Mouse (Mus musculus) stomach, postnatal 0 days (tissue): ENCODE results near the gene Wbp2. TPM values are rescaled to one million over a fixed set of nuclear protein-coding genes. Genes with fewer than 3 reads are reported as not detected.
A peak's percentile ranks its signal among the peaks of the same experiment; 100 is the strongest.

ENCODE experiments used
- ATAC-seq: fragments of 200-750 bp; cut with Nextera tagmentation; 2 replicates; pipeline ENCODE4 v1.8.0; 2017; ENCODE audit not compliant: low FRiP score, low TSS enrichment
- DNase-seq: peaks from one replicate; pipeline ENCODE4 v3.0.0-alpha.2; 2016; ENCODE audit warnings: low spot score
- H3K27ac ChIP-seq: fragments of 300-500 bp; sonication (generic); replicated peaks from 2 replicates; pipeline ENCODE4 v1.5.1; 2014; ENCODE audit warnings: mild to moderate bottlenecking, control low read depth
- H3K27me3 ChIP-seq: fragments of 300-500 bp; sonication (generic); 2 replicates; pipeline ENCODE4 v1.6.1; 2014; ENCODE audit warnings: low read length; ENCODE audit not compliant: control insufficient read depth, insufficient read depth
- H3K36me3 ChIP-seq: fragments of 300-500 bp; sonication (generic); 2 replicates; pipeline ENCODE4 v1.6.1; 2014; ENCODE audit warnings: low read length, mixed read lengths; ENCODE audit not compliant: control insufficient read depth, insufficient read depth
- H3K4me1 ChIP-seq: fragments of 300-500 bp; sonication (generic); replicated peaks from 2 replicates; pipeline ENCODE4 v1.6.1; 2014; ENCODE audit warnings: antibody characterized with exemption; ENCODE audit not compliant: control insufficient read depth, insufficient read depth
- H3K4me2 ChIP-seq: fragments of 300-500 bp; sonication (generic); replicated peaks from 2 replicates; pipeline ENCODE4 v1.6.1; 2014; ENCODE audit warnings: low read depth, mild to moderate bottlenecking, control low read depth, moderate library complexity
- H3K4me3 ChIP-seq: fragments of 300-500 bp; sonication (generic); 2 replicates; pipeline ENCODE4 v1.5.1; 2014; ENCODE audit warnings: low read depth, low read length, control low read depth
- H3K9ac ChIP-seq: fragments of 300-500 bp; sonication (generic); 2 replicates; pipeline ENCODE4 v1.6.1; 2014; ENCODE audit warnings: mild to moderate bottlenecking, low read length, control low read depth, mixed read lengths
- H3K9me3 ChIP-seq: fragments of 300-500 bp; sonication (generic); 2 replicates; pipeline ENCODE4 v1.6.1; 2016; ENCODE audit warnings: low read length; ENCODE audit not compliant: control insufficient read depth
- CTCF ChIP-seq: IDR thresholded peaks from 2 replicates; pipeline ENCODE4 v1.5.1; 2016; ENCODE audit warnings: antibody characterized with exemption, low read depth, mild to moderate bottlenecking, moderate library complexity
- EP300 ChIP-seq: optimal IDR thresholded peaks from 2 replicates; pipeline ENCODE3; 2016; ENCODE audit warnings: antibody characterized with exemption
- WGBS: fragments of 180-500 bp; shearing (Covaris S2); extraction: QIAGEN DNeasy Blood & Tissue Kit; methylation state at CpG from one replicate; pipeline ENCODE4 v1.1.7; 2014; 5-methylcytosine and 5-hydroxymethylcytosine counted together
- polyA plus RNA-seq: library from polyadenylated mRNA; unstranded; fragments of >200 nt; fragmentation: Nextera tagmentation; extraction: Ambion mirVana; gene quantifications from 2 replicates; pipeline ENCODE4 v1.2.1, GENCODE M21; 2015

Wbp2 gene
- polyA plus RNA-seq, 1 experiment from 2014 or later, result 71.0 TPM

- ATAC-seq (no peak), DNase-seq (no peak)
- 66% methylated on average over 11 of the region's 11 CpGs for WGBS
- H3K9ac ChIP-seq, result no peak overlapping the region
- no peak overlapping the region for H3K4me3 ChIP-seq
- 0 out of 2 replicates have a peak overlapping the region, but pooled peaks have one; percentile 6 for H3K27ac ChIP-seq
- H3K36me3 ChIP-seq, result no peaks in the 10 kb centered on the region
- no peaks in the 10 kb centered on the region for H3K9me3 ChIP-seq
- no peaks in the 10 kb centered on the region for H3K27me3 ChIP-seq
- peaks cover 5% of the 10 kb centered on the region; the same call in 1 of the 2 replicates for H3K4me1 ChIP-seq
- TF ChIP-seq CTCF (peak; percentile 53), EP300 (no peak)
- H3K4me2 ChIP-seq, result no peak overlapping the region
Observed at GRCm38 (mm10) chr11:116088741-116089394, 2.1 kb upstream of the Wbp2 start.

- Histone ChIP-seq H3K27me3 (no peaks in the 10 kb centered on the region), H3K36me3 (0 out of 2 replicates have a peak, but pooled peaks cover 5% of the 10 kb centered on the region), H3K4me1 (peaks cover 5% of the 10 kb centered on the region; the same call in 1 of the 2 replicates), H3K9ac (no peak overlapping the region), H3K27ac (no peak overlapping the region), H3K9me3 (no peaks in the 10 kb centered on the region), H3K4me3 (no peak overlapping the region), H3K4me2 (no peak overlapping the region)
- no peak for TF ChIP-seq CTCF
- TF ChIP-seq EP300, result no peak
- WGBS, result 66% methylated on average over 8 of the region's 8 CpGs
- DNase-seq (no peak), ATAC-seq (no peak)
Observed at GRCm38 (mm10) chr11:116088188-116088587, 1.4 kb upstream of the Wbp2 start.

GRCm38 (mm10) chr11:116087194-116088130 lies 667 bp upstream of the Wbp2 start:
- peak overlapping the region; percentile 60 for H3K4me2 ChIP-seq
- H3K9ac ChIP-seq, result peak overlapping the region; percentile 59
- peak overlapping the region; percentile 47 for H3K4me3 ChIP-seq
- ATAC-seq (peak; percentile 77), DNase-seq (peak; percentile 95)
- H3K27me3 ChIP-seq, result no peaks in the 10 kb centered on the region
- peaks cover 5% of the 10 kb centered on the region; the same call in 1 of the 2 replicates for H3K4me1 ChIP-seq
- H3K36me3 ChIP-seq, result peaks cover 6% of the 10 kb centered on the region; the same call in 1 of the 2 replicates
- H3K27ac ChIP-seq, result peak overlapping the region; percentile 85
- 2% methylated on average over 31 of the region's 31 CpGs for WGBS
- peak; percentile 97 for TF ChIP-seq CTCF
- no peak for TF ChIP-seq EP300
- no peaks in the 10 kb centered on the region for H3K9me3 ChIP-seq

GRCm38 (mm10) chr11:116084166-116084565 lies 2.6 kb downstream of the Wbp2 start:
- no peak for TF ChIP-seq CTCF
- no peak for TF ChIP-seq EP300
- no peak overlapping the region for H3K9ac ChIP-seq
- H3K27me3 ChIP-seq, result no peaks in the 10 kb centered on the region
- H3K4me1 ChIP-seq, result peaks cover 5% of the 10 kb centered on the region; the same call in 1 of the 2 replicates
- peaks cover 26% of the 10 kb centered on the region for H3K36me3 ChIP-seq
- 66% methylated on average over 6 of the region's 6 CpGs for WGBS
- no peak overlapping the region for H3K4me2 ChIP-seq
- no peaks in the 10 kb centered on the region for H3K9me3 ChIP-seq
- DNase-seq, result no peak
- H3K4me3 ChIP-seq, result no peak overlapping the region
- peak overlapping the region; percentile 18; the same call in 1 of the 2 replicates for H3K27ac ChIP-seq
- ATAC-seq, result no peak

GRCm38 (mm10) chr11:116083096-116083672 lies 3.6 kb downstream of the Wbp2 start:
- 86% methylated on average over 14 of the region's 14 CpGs for WGBS
- Histone ChIP-seq H3K4me1 (peaks cover 6% of the 10 kb centered on the region; the same call in 1 of the 2 replicates), H3K4me2 (no peak overlapping the region), H3K27ac (no peak overlapping the region), H3K9me3 (no peaks in the 10 kb centered on the region), H3K9ac (no peak overlapping the region), H3K36me3 (peaks cover 31% of the 10 kb centered on the region), H3K27me3 (no peaks in the 10 kb centered on the region), H3K4me3 (no peak overlapping the region)
- DNase-seq (no peak), ATAC-seq (no peak)
- no peak for TF ChIP-seq CTCF
- no peak for TF ChIP-seq EP300
